Mouse (Mus musculus) midbrain, embryonic 14.5 days (tissue): ENCODE measurements around the gene Efs. TPM values are rescaled to one million over a fixed set of nuclear protein-coding genes. Genes with fewer than 3 reads are reported as not detected.

Experiments
- ATAC-seq: fragments of 200-750 bp; cut with Nextera tagmentation; 2 replicates; pipeline ENCODE4 v1.8.0; 2017; ENCODE audit warnings: moderate number of reproducible peaks, moderate library complexity; ENCODE audit not compliant: low FRiP score, low TSS enrichment
- DNase-seq: peaks from one replicate; pipeline ENCODE4 v3.0.0-alpha.2; 2015
- H3K27ac ChIP-seq: fragments of 300-500 bp; sonication (generic); replicated peaks from 2 replicates; pipeline ENCODE4 v1.5.1; 2014; ENCODE audit warnings: mild to moderate bottlenecking, low read depth, low read length, moderate library complexity
- H3K27me3 ChIP-seq: fragments of 300-500 bp; sonication (generic); 2 replicates; pipeline ENCODE4 v1.6.1; 2014; ENCODE audit warnings: low read length, control low read depth, mixed read lengths; ENCODE audit not compliant: control insufficient read depth, insufficient read depth
- H3K36me3 ChIP-seq: fragments of 300-500 bp; sonication (generic); 2 replicates; pipeline ENCODE4 v1.6.1; 2014; ENCODE audit warnings: low read length, control low read depth; ENCODE audit not compliant: control insufficient read depth, insufficient read depth
- H3K4me1 ChIP-seq: fragments of 300-500 bp; sonication (generic); 2 replicates; pipeline ENCODE4 v1.6.1; 2014; ENCODE audit warnings: mild to moderate bottlenecking, antibody characterized with exemption, low read length, control low read depth; ENCODE audit not compliant: control insufficient read depth, insufficient read depth
- H3K4me2 ChIP-seq: fragments of 300-500 bp; sonication (generic); 2 replicates; pipeline ENCODE4 v1.6.1; 2014; ENCODE audit warnings: mild to moderate bottlenecking, low read length, moderate library complexity
- H3K4me3 ChIP-seq: fragments of 300-500 bp; sonication (generic); replicated peaks from 2 replicates; pipeline ENCODE4 v1.5.1; 2014; ENCODE audit warnings: low read depth, low read length
- H3K9ac ChIP-seq: fragments of 300-500 bp; sonication (generic); replicated peaks from 2 replicates; pipeline ENCODE4 v1.6.1; 2014; ENCODE audit warnings: mild to moderate bottlenecking, low read length, moderate library complexity
- H3K9me3 ChIP-seq: fragments of 300-500 bp; sonication (generic); 2 replicates; pipeline ENCODE4 v1.6.1; 2016; ENCODE audit warnings: low read length, control low read depth, mixed read lengths; ENCODE audit not compliant: control insufficient read depth
- WGBS: fragments of 180-500 bp; shearing (Covaris S2); extraction: QIAGEN DNeasy Blood & Tissue Kit; methylation state at CpG from one replicate; pipeline ENCODE4 v1.1.7; 2014; 5-methylcytosine and 5-hydroxymethylcytosine counted together
- microRNA counts: library from miRNA; unstranded; fragments of <30 nt; microRNA quantifications from one replicate; lab custom pipeline; 2016
- microRNA-seq: library from miRNA; unstranded; fragments of <30 nt; microRNA quantifications from one replicate; pipeline ENCODE4, GENCODE M21; 2016
- polyA plus RNA-seq: library from polyadenylated mRNA; unstranded; fragments of >200 nt; fragmentation: Nextera tagmentation; extraction: Ambion mirVana; gene quantifications from 2 replicates; pipeline ENCODE4 v1.2.1, GENCODE M21; 2014

Efs gene
- polyA plus RNA-seq, 1 experiment from 2014 or later, result 18.3 TPM

DNA sequence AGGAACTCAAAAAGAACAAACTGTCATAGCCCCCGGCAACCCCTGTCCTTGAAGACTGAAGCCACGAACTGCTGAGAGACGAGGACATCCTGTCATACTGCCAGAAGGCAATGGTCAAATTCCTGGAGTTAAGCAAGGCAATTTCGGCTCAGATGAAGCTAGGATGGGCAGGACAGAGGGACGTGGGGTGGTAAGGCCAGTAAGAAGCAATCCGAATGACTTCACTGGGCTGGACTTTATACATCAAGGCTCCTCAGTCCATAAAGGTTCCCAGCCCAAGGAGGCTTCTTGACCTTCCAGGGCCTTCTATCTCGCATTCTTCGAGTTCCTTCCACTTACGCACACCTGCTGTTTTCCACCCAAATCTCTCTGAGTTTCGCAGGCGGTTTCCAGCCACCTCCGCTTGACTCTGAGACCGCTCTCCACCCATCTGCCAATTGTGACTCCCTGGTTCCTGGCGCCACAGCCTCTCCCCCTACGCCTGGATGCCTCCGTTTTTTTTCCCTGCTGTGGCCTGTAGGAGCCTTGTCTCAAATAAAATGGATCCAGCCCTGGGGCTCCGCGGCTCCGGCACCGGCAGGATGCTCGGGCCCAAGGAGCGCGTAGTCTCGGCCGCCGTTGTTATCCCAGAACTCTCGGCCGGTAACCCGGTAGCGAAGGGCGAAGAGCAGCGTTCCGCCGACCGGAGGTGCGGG lies 49.9 kb downstream of the Efs start:
- Histone ChIP-seq H3K27me3 (no peaks in the 10 kb centered on the region), H3K4me2 (peak overlapping the region; percentile 97), H3K4me1 (peaks cover 7% of the 10 kb centered on the region), H3K36me3 (no peaks in the 10 kb centered on the region), H3K4me3 (peak overlapping the region; percentile 72), H3K9ac (peak overlapping the region; percentile 91), H3K27ac (peak overlapping the region; percentile 95), H3K9me3 (no peaks in the 10 kb centered on the region)
- no peak for DNase-seq
- peak; percentile 32; the same call in 1 of the 2 replicates for ATAC-seq
- WGBS, result 2% methylated on average over 36 of the region's 36 CpGs

DNA sequence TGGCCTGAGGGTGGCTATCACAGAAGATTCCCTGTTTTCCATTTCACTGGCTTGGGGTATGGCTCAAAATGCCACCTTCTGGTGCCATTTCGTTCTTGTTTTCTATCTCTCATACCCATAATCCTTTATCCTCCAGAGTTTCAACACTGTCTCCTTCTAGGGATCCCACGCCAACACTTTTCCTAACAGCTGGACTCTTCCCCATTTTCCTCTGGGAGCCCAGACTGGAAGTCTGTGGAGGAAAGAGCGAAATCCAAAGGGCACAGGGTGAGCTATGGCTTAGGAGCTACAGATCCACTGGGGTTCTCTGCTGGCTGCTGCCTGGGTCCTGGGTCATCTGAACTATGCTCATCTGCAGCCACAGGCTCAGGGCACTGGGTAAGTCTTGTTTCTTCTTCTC lies 51.8 kb downstream of the Efs start:
- H3K27me3 ChIP-seq, result no peaks in the 10 kb centered on the region
- DNase-seq (no peak), ATAC-seq (no peak)
- H3K4me2 ChIP-seq, result no peak overlapping the region
- H3K9ac ChIP-seq, result no peak overlapping the region
- no peaks in the 10 kb centered on the region for H3K36me3 ChIP-seq
- H3K4me1 ChIP-seq, result peaks cover 7% of the 10 kb centered on the region
- no peak overlapping the region for H3K4me3 ChIP-seq
- H3K9me3 ChIP-seq, result no peaks in the 10 kb centered on the region
- WGBS, result 94% methylated on average over 3 of the region's 3 CpGs
- H3K27ac ChIP-seq, result no peak overlapping the region

DNA sequence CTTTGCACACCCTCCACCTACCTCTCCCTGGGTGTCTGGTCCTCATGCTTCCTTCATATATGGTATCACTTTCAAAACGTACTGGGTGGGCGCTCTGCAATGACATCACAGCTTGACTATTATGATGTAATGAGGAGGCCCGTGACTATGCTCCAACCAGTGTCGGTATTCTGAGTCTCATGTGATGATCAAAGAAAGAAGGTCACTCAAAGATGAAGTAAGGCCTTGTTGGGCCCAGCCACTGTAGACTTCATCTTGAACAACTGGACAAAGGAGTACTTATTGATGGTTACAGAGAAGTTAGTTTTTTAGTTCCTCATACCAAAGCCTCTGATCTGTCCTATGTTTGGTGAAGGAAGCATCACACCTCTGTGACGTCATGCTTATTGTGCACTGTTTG lies 55.1 kb downstream of the Efs start, which contains the start of gene Homez:
Homez (minus strand) TSS at position 101 of the 400 bp plus-strand sequence.
- no peak for ATAC-seq
- WGBS, result 90% methylated on average over 5 of the region's 5 CpGs

DNA sequence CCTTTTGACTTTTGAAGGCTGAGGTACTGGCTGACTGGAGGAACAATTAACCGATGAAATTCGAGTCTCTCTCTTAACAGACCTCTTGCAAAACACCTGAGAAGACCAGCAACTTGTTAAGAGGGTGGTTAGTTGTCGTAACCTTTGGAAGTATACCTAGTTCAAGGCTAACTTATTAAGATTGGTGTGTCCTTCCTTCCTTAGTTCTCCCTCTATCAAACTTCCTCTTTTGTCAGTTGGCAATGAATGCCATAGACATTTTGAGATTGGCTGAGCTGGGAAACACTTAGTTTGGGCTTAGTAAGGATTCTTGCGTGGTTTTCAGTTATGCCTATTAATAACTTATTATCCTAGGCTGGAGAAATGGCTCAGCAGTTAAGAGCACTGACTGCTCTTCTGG lies 57.9 kb downstream of the Efs start:
- ATAC-seq (no peak), DNase-seq (no peak)
- Histone ChIP-seq H3K4me1 (peaks cover 4% of the 10 kb centered on the region), H3K27ac (no peak overlapping the region), H3K4me3 (no peak overlapping the region), H3K36me3 (no peaks in the 10 kb centered on the region), H3K9me3 (no peaks in the 10 kb centered on the region), H3K9ac (no peak overlapping the region), H3K27me3 (no peaks in the 10 kb centered on the region), H3K4me2 (no peak overlapping the region)
- whole genome bisulfite sequencing, result 86% methylated on average over 4 of the region's 4 CpGs

More for the DNA sequence above, 55.1 kb downstream of the Efs start, which contains the start of gene Homez:
- no peak for DNase-seq
- Histone ChIP-seq H3K4me2 (no peak within 1 kb of the TSS), H3K9me3 (no peaks in the 10 kb centered on the region), H3K4me1 (peaks cover 7% of the 10 kb centered on the region), H3K27me3 (no peaks in the 10 kb centered on the region), H3K27ac (no peak within 1 kb of the TSS), H3K9ac (no peak within 1 kb of the TSS), H3K36me3 (no peaks in the 10 kb centered on the region), H3K4me3 (no peak within 1 kb of the TSS)

GRCm38 (mm10) chr14:54866936-54867335 lies 59.0 kb downstream of the Efs start:
- Histone ChIP-seq H3K9ac (no peak overlapping the region), H3K4me2 (no peak overlapping the region), H3K9me3 (no peaks in the 10 kb centered on the region), H3K27me3 (no peaks in the 10 kb centered on the region), H3K36me3 (no peaks in the 10 kb centered on the region), H3K4me3 (no peak overlapping the region), H3K27ac (no peak overlapping the region), H3K4me1 (peaks cover 4% of the 10 kb centered on the region)
- WGBS, result 51% methylated on average over 5 of the region's 5 CpGs
- DNase-seq (no peak), ATAC-seq (no peak)

MicroRNAs encoded within 50 kb of the gene (microRNA counts, 519-probe panel; counts per million panel counts)
- not detected for microRNA mmu-miR-208a (lab: Ali Mortazavi, UCI)
- not detected for microRNA mmu-miR-208b (lab: Ali Mortazavi, UCI)

Small RNA genes within 50 kb of the gene (microRNA-seq; reads per million reads assigned to microRNA genes)
- gene Mir208a (not detected), gene Mir208b (8.4 reads per million, percentile 33 among the genes with 10 or more reads in this experiment)

Other genes with a start within 250 kb of the Efs start
- 74.0 and 79.1 TPM in 2 replicates for gene 1700123O20Rik, start 239.9 kb downstream of the Efs start, polyA plus RNA-seq
- gene Acin1, start 239.2 kb downstream of the Efs start, polyA plus RNA-seq, result 128 and 143 TPM in 2 replicates
- gene Gm29776, start 227.3 kb downstream of the Efs start, polyA plus RNA-seq, result 0.20 TPM in 2 replicates
- not detected in 2 replicates for gene Cebpe, start 214.0 kb downstream of the Efs start, polyA plus RNA-seq
- 5.7 and 7.6 TPM in 2 replicates for gene Slc7a8, start 144.2 kb downstream of the Efs start, polyA plus RNA-seq
- gene Rnf212b, start 112.0 kb downstream of the Efs start, polyA plus RNA-seq, result not detected in 2 replicates
- gene Homez, start 55.2 kb downstream of the Efs start, polyA plus RNA-seq, result 6.0 and 9.4 TPM in 2 replicates
- 2.1 and 4.4 TPM in 2 replicates for gene Ppp1r3e, start 48.6 kb downstream of the Efs start, polyA plus RNA-seq
- gene Bcl2l2, start 42.7 kb downstream of the Efs start, polyA plus RNA-seq, result 5.5 and 5.8 TPM in 2 replicates
- gene Gm20521, start 42.7 kb downstream of the Efs start, polyA plus RNA-seq, result not detected in 2 replicates
- 171 and 206 TPM in 2 replicates for gene Pabpn1, start 33.6 kb downstream of the Efs start, polyA plus RNA-seq
- gene Slc22a17, start 13.0 kb downstream of the Efs start, polyA plus RNA-seq, result 110 and 304 TPM in 2 replicates
- not detected in 2 replicates for gene Il25, start 6.6 kb upstream of the Efs start, polyA plus RNA-seq
- gene Cmtm5, start 10.1 kb upstream of the Efs start, polyA plus RNA-seq, result 4.2 and 4.3 TPM in 2 replicates
- gene Myh6, start 40.8 kb upstream of the Efs start, polyA plus RNA-seq, result 0.98 and 1.7 TPM in 2 replicates
- gene Gm17428, start 50.8 kb upstream of the Efs start, polyA plus RNA-seq, result not detected in 2 replicates
- gene Myh7, start 68.5 kb upstream of the Efs start, polyA plus RNA-seq, result 5.4 and 7.7 TPM in 2 replicates
- gene Ngdn, start 89.3 kb upstream of the Efs start, polyA plus RNA-seq, result 51.7 and 54.3 TPM in 2 replicates
- gene Zfhx2, start 166.2 kb upstream of the Efs start, polyA plus RNA-seq, result 24.9 and 28.4 TPM in 2 replicates
- gene Thtpa, start 168.7 kb upstream of the Efs start, polyA plus RNA-seq, result 27.9 and 33.7 TPM in 2 replicates
- 6.8 and 7.6 TPM in 2 replicates for gene Ap1g2, start 180.5 kb upstream of the Efs start, polyA plus RNA-seq
- 31.1 and 38.9 TPM in 2 replicates for gene Jph4, start 190.8 kb upstream of the Efs start, polyA plus RNA-seq